8 mouse cellular contexts compared by ENCODE assay signal in genomic region chr16:38092598-38092997, GRCm38 (mm10). TPM values are rescaled to one million over a fixed set of nuclear protein-coding genes. Genes with fewer than 3 reads are reported as not detected.
DNase-seq lines count a peak whose midpoint lies in the region; ATAC-seq lines count a peak whose summit lies in the region.

No protein-coding gene starts in this region.

- peaks cover 77% of the 10 kb centered on the region for H3K79me2 ChIP-seq in macrophage (ENCODE audit: inconsistent target)

- H3K9me3 ChIP-seq in hindbrain, embryonic 12.5 days (replicated peaks), result no peaks in the 10 kb centered on the region

- H3K36me3 ChIP-seq in hindbrain, embryonic 12.5 days, result no peaks in the 10 kb centered on the region
- 0 out of 2 replicates have a peak, but pooled peaks cover 3% of the 10 kb centered on the region for H3K36me3 ChIP-seq in macrophage (ENCODE audit: inconsistent target)

- H3K4me2 ChIP-seq in hindbrain, embryonic 12.5 days (replicated peaks), result peak overlapping the region; percentile 90

- no peaks in the 10 kb centered on the region for H3K27me3 ChIP-seq in hindbrain, embryonic 12.5 days

- peak overlapping the region; percentile 32 for H3K27ac ChIP-seq in brown adipose tissue, adult 24 weeks (replicated peaks; ENCODE audit: low read depth, low read length)
- peak overlapping the region; percentile 48; the same call in 1 of the 2 replicates for H3K27ac ChIP-seq in hindbrain, embryonic 12.5 days
- peak overlapping the region; percentile 68 for H3K27ac ChIP-seq in macrophage

- H3K4me1 ChIP-seq in brown adipose tissue, adult 24 weeks (ENCODE audit: control insufficient read depth, insufficient read depth, insufficient read length, low read length), result peaks cover 15% of the 10 kb centered on the region
- H3K4me1 ChIP-seq in hindbrain, embryonic 12.5 days, result peaks cover 36% of the 10 kb centered on the region

- 6% methylated on average over 4 of the region's 4 CpGs for WGBS in hindbrain, embryonic 12.5 days
- WGBS in macrophage (ENCODE audit: missing documents), result 21% methylated on average over 4 of the region's 4 CpGs

- H3K4me3 ChIP-seq in brown adipose tissue, adult 24 weeks (ENCODE audit: insufficient read depth, low read depth, low read length), result peak overlapping the region; percentile 48
- peak overlapping the region; percentile 62 for H3K4me3 ChIP-seq in hindbrain, embryonic 12.5 days
- H3K4me3 ChIP-seq in macrophage (ENCODE audit: inconsistent target), result peak overlapping the region; percentile 94

- H3K9ac ChIP-seq in hindbrain, embryonic 12.5 days, result peak overlapping the region; percentile 79

- ATAC-seq in hindbrain, embryonic 12.5 days (ENCODE audit: low FRiP score), result no peak

- DNase-seq in gastrocnemius, adult 18-20 months (ENCODE audit: low spot score), result peak; percentile 34
- no peak for DNase-seq in gastrocnemius, postnatal 4 days (ENCODE audit: low spot score in 2 of 2)
- peak; percentile 56 for DNase-seq in thymus, postnatal 14 days
- DNase-seq in layer of hippocampus, postnatal 10 days (ENCODE audit: low spot score in 2 of 2), result no peak
- DNase-seq in layer of hippocampus, adult 9-10 months (ENCODE audit: low spot score), result no peak

RNA-seq across cellular contexts. Expression of gene Gsk3b, which starts 3.8 kb away (rescaled TPM):
- 10 to 100 TPM; 58.8 to 66.5 TPM for total RNA-seq in gastrocnemius, adult 18-20 months (2021)
- 10 to 100 TPM; 65.9 to 72.9 TPM for total RNA-seq in gastrocnemius, postnatal 4 days (2021)
- polyA plus RNA-seq in brown adipose tissue, adult 24 weeks (2012; ENCODE audit: insufficient read depth, insufficient read length, missing spikeins), result 32.5 and 47.5 TPM in 2 replicates
- 139 and 145 TPM in 2 replicates for polyA plus RNA-seq in hindbrain, embryonic 12.5 days (2016; fragmentation: Nextera tagmentation; extraction: Ambion mirVana)
- total RNA-seq in macrophage (2018; cell fraction: chromatin; rRNA removed), result 100 to 1,000 TPM in 23 of 26 experiments, 10 to 100 TPM in 3; 89.0 to 203 (median 163) TPM
- total RNA-seq in macrophage (2018; cell fraction: cytosol; rRNA removed), result 10 to 100 TPM; 60.3 to 87.0 (median 71.8) TPM
- 100 to 1,000 TPM in 15 of 26 experiments, 10 to 100 TPM in 11; 77.4 to 155 (median 101) TPM for total RNA-seq in macrophage (2018; cell fraction: nucleus; rRNA removed)
- polyA plus RNA-seq in macrophage (2018), result 31.4 to 45.3 TPM (median 38.2 TPM) in 3 replicates
- total RNA-seq in layer of hippocampus, postnatal 10 days (2021), result 100 to 1,000 TPM; 219 to 238 TPM

Comparison
In these comparisons a context has a peak if more than half of its experiments do, and no peak if none do; other contexts are left out.
1. DNase-seq: peak in gastrocnemius, adult 18-20 months (single experiment) and thymus, postnatal 14 days (single experiment); none in gastrocnemius, postnatal 4 days (0 of 2), layer of hippocampus, postnatal 10 days (0 of 2) and layer of hippocampus, adult 9-10 months (single experiment).
2. Peak in every context shown above with its lines, with median percentiles within 50 percentile points of each other: H3K27ac ChIP-seq and H3K4me3 ChIP-seq.